Mouse (Mus musculus) forelimb bud, embryonic 11.5 days (tissue): ENCODE data around the gene Gm43738.
"Not testable (repeated sequence)": the region's sequence is repeated elsewhere in the genome, so short reads cannot be mapped to it uniquely, and the experiment has no call there.

Experiments used
- DNase-seq: peaks from one replicate; pipeline ENCODE4 v3.0.0-alpha.2; 2012; ENCODE audit warnings: low read depth, low spot score

Gene Gm43738

GRCm38 (mm10) chr3:89102495-89103290 lies 1.8 kb upstream of the Gm43738 start:
- no peak for DNase-seq

GRCm38 (mm10) chr3:89101812-89102494 lies 1.1 kb upstream of the Gm43738 start, which contains the start of gene Fdps:
Gene Fdps (minus strand): TSS chr3:89101959.
- peak; percentile 99 for DNase-seq

GRCm38 (mm10) chr3:89101459-89101811 lies 536 bp upstream of the Gm43738 start:
- no peak for DNase-seq

GRCm38 (mm10) chr3:89094021-89094420 lies 6.9 kb downstream of the Gm43738 start:
- DNase-seq: no peak

- DNase-seq: peak; percentile 71
These were observed 7.7 kb downstream of the Gm43738 start, which contains the start of gene Rusc1 for GRCm38 (mm10) chr3:89093175-89093574. Gene Rusc1 (minus strand): TSS chr3:89093311.

- no peak for DNase-seq
These were observed 8.3 kb downstream of the Gm43738 start for GRCm38 (mm10) chr3:89092509-89093090.

- DNase-seq: no peak
These were observed 8.9 kb downstream of the Gm43738 start for GRCm38 (mm10) chr3:89091811-89092508.

- peak; percentile 73 for DNase-seq
These were observed 9.9 kb downstream of the Gm43738 start for GRCm38 (mm10) chr3:89090694-89091655.

- peak; percentile 79 for DNase-seq
These were observed 10.9 kb downstream of the Gm43738 start for GRCm38 (mm10) chr3:89089882-89090591.

- DNase-seq: no peak
These were observed 11.9 kb downstream of the Gm43738 start for GRCm38 (mm10) chr3:89088974-89089373.

GRCm38 (mm10) chr3:89087338-89088110 lies 13.4 kb downstream of the Gm43738 start:
- peak; percentile 81 for DNase-seq

GRCm38 (mm10) chr3:89084654-89085190 lies 16.2 kb downstream of the Gm43738 start:
- no peak for DNase-seq

- DNase-seq: no peak
These were observed 16.8 kb downstream of the Gm43738 start for GRCm38 (mm10) chr3:89084133-89084532.

- not testable (repeated sequence) for DNase-seq
These were observed 18.6 kb downstream of the Gm43738 start for GRCm38 (mm10) chr3:89082287-89082686.

- no peak for DNase-seq
These were observed 23.5 kb downstream of the Gm43738 start for GRCm38 (mm10) chr3:89077383-89077782.

- DNase-seq: no peak
These were observed 33.6 kb downstream of the Gm43738 start for GRCm38 (mm10) chr3:89067265-89067664.

- DNase-seq: no peak
These were observed 39.2 kb downstream of the Gm43738 start for GRCm38 (mm10) chr3:89061696-89062095.

GRCm38 (mm10) chr3:89058783-89059182 lies 42.1 kb downstream of the Gm43738 start:
- DNase-seq: peak; percentile 37

- no peak for DNase-seq
These were observed 42.5 kb downstream of the Gm43738 start for GRCm38 (mm10) chr3:89058361-89058760.
